Mouse (Mus musculus) layer of hippocampus, adult 18-20 months (tissue): ENCODE measurements around the gene Hras. TPM values are rescaled to one million over a fixed set of nuclear protein-coding genes. Genes with fewer than 3 reads are reported as not detected.

ENCODE experiments used
- microRNA-seq, 2 experiments: library from miRNA; unstranded; fragments of <30 nt; microRNA quantifications; one replicate each; pipeline ENCODE4 v1.2.0; 2021
- total RNA-seq, 2 experiments: library from RNA; stranded (reverse); gene quantifications; 2 replicates each; pipeline ENCODE4 v1.2.3; 2021

The Hras gene
- total RNA-seq, 2 experiments from 2014 or later, result 201 TPM

Small RNA genes within 50 kb of the gene (microRNA-seq; reads per million reads assigned to microRNA genes)
- gene Mir210, result 70.8 to 81.7 reads per million in 2 experiments

Other genes starting within 250 kb of the Hras start
- not detected for gene Ifitm5, start 243.7 kb downstream of the Hras start, total RNA-seq
- not detected for gene Gm45717, start 238.1 kb downstream of the Hras start, total RNA-seq
- gene Ifitm2, start 238.0 kb downstream of the Hras start, total RNA-seq, result 10 to 100 TPM; 11.0 to 12.9 TPM
- gene Ifitm1, start 226.8 kb downstream of the Hras start, total RNA-seq, result 1 to 10 TPM; 1.1 to 1.7 TPM
- gene Ifitm3, start 183.2 kb downstream of the Hras start, total RNA-seq, result 10 to 100 TPM in 1 of 2 experiments, 1 to 10 TPM in 1; 8.0 to 11.4 TPM
- not detected for gene Ifitm6, start 176.1 kb downstream of the Hras start, total RNA-seq
- gene Gm17387, start 164.9 kb downstream of the Hras start, total RNA-seq, result not detected
- gene B4galnt4, start 132.9 kb downstream of the Hras start, total RNA-seq, result 10 to 100 TPM; 84.2 to 86.8 TPM
- not detected for gene Pkp3, start 115.8 kb downstream of the Hras start, total RNA-seq
- gene Sigirr, start 93.4 kb downstream of the Hras start, total RNA-seq, result 1 to 10 TPM; 1.9 to 2.1 TPM
- not detected for gene Ano9, start 76.2 kb downstream of the Hras start, total RNA-seq
- 10 to 100 TPM; 47.4 to 50.6 TPM for gene Ptdss2, start 71.6 kb downstream of the Hras start, total RNA-seq
- gene Rnh1, start 21.1 kb downstream of the Hras start, total RNA-seq, result 10 to 100 TPM; 35.5 to 45.9 TPM
- 1 to 10 TPM; 4.3 to 4.5 TPM for gene Lrrc56, start 152 bp upstream of the Hras start, total RNA-seq
- gene Lmntd2, start 20.1 kb upstream of the Hras start, total RNA-seq, result not detected
- gene Rassf7, start 21.9 kb upstream of the Hras start, total RNA-seq, result 1 to 10 TPM in 1 of 2 experiments, under 1 TPM in 1; 0.71 to 1.5 TPM
- 10 to 100 TPM; 76.9 to 78.8 TPM for gene Phrf1, start 34.8 kb upstream of the Hras start, total RNA-seq
- 1 to 10 TPM in 1 of 2 experiments, under 1 TPM in 1; 0.46 to 1.2 TPM for gene Irf7, start 72.5 kb upstream of the Hras start, total RNA-seq
- gene Cdhr5, start 82.8 kb upstream of the Hras start, total RNA-seq, result not detected
- gene Sct, start 85.1 kb upstream of the Hras start, total RNA-seq, result not detected
- not detected for gene Drd4, start 98.0 kb upstream of the Hras start, total RNA-seq
- 10 to 100 TPM; 66.3 to 79.6 TPM for gene Deaf1, start 133.7 kb upstream of the Hras start, total RNA-seq
- gene Tmem80, start 133.7 kb upstream of the Hras start, total RNA-seq, result 10 to 100 TPM; 29.2 to 30.5 TPM
- 1 to 10 TPM; 5.0 to 9.0 TPM for gene Eps8l2, start 144.9 kb upstream of the Hras start, total RNA-seq
- 100 to 1,000 TPM; 122 to 125 TPM for gene Taldo1, start 198.2 kb upstream of the Hras start, total RNA-seq
- 10 to 100 TPM; 37.7 to 39.9 TPM for gene Gatd1, start 220.1 kb upstream of the Hras start, total RNA-seq
- 100 to 1,000 TPM; 265 to 270 TPM for gene Cend1, start 235.5 kb upstream of the Hras start, total RNA-seq
- 100 to 1,000 TPM; 319 to 320 TPM for gene Slc25a22, start 243.9 kb upstream of the Hras start, total RNA-seq